Mouse (Mus musculus) liver (tissue): ENCODE measurements around the gene Ltb.
A peak's percentile ranks its signal among the peaks of the same experiment; 100 is the strongest.

Experiments
- DNase-seq: peaks from one replicate; pipeline ENCODE4 v3.0.0-alpha.2; 2020; ENCODE audit warnings: mixed read lengths

Ltb gene

GRCm38 (mm10) chr17:35165451-35166155 lies 28.6 kb upstream of the Ltb start:
- DNase-seq = no peak

GRCm38 (mm10) chr17:35166352-35167035 lies 27.7 kb upstream of the Ltb start:
- peak; percentile 65 for DNase-seq

- DNase-seq = no peak
Observed at GRCm38 (mm10) chr17:35167794-35168193, 26.4 kb upstream of the Ltb start.

GRCm38 (mm10) chr17:35168541-35169207 lies 25.6 kb upstream of the Ltb start:
- no peak for DNase-seq

GRCm38 (mm10) chr17:35172445-35173234 lies 21.6 kb upstream of the Ltb start:
- DNase-seq = no peak

- DNase-seq = no peak
Observed at GRCm38 (mm10) chr17:35173329-35173728, 20.9 kb upstream of the Ltb start.

GRCm38 (mm10) chr17:35174201-35174977 lies 19.9 kb upstream of the Ltb start:
- DNase-seq = no peak

- no peak for DNase-seq
Observed at GRCm38 (mm10) chr17:35175382-35175781, 18.9 kb upstream of the Ltb start.

GRCm38 (mm10) chr17:35175968-35176367 lies 18.3 kb upstream of the Ltb start, which contains the start of gene Aif1:
Gene Aif1, minus strand, starts transcription at chr17:35176068.
- DNase-seq = no peak

- peak; percentile 78 for DNase-seq
Observed at GRCm38 (mm10) chr17:35178528-35178927, 15.7 kb upstream of the Ltb start.

GRCm38 (mm10) chr17:35180093-35180492 lies 14.1 kb upstream of the Ltb start:
- DNase-seq = no peak

- DNase-seq = peak; percentile 85
Observed at GRCm38 (mm10) chr17:35185639-35186611, 8.3 kb upstream of the Ltb start.

- DNase-seq = peak; percentile 47
Observed at GRCm38 (mm10) chr17:35186681-35187080, 7.6 kb upstream of the Ltb start.

- no peak for DNase-seq
Observed at GRCm38 (mm10) chr17:35187345-35187744, 6.9 kb upstream of the Ltb start.

GRCm38 (mm10) chr17:35187959-35188610 lies 6.2 kb upstream of the Ltb start, which contains the start of gene Lst1:
Gene Lst1, minus strand, starts transcription at chr17:35188439.
- DNase-seq = no peak

- DNase-seq = no peak
Observed at GRCm38 (mm10) chr17:35189186-35189585, 5.1 kb upstream of the Ltb start.

GRCm38 (mm10) chr17:35190096-35190495 lies 4.1 kb upstream of the Ltb start:
- no peak for DNase-seq

- no peak for DNase-seq
Observed at GRCm38 (mm10) chr17:35191723-35192122, 2.5 kb upstream of the Ltb start.

GRCm38 (mm10) chr17:35192924-35193323 lies 1.3 kb upstream of the Ltb start:
- DNase-seq = no peak
